Mouse (Mus musculus) cerebellum, adult 8-10 months (tissue): ENCODE measurements around the gene Hsf5.

Experiments used
- DNase-seq: peaks from one replicate; pipeline ENCODE4 v3.0.0; 2022

The Hsf5 gene

DNA sequence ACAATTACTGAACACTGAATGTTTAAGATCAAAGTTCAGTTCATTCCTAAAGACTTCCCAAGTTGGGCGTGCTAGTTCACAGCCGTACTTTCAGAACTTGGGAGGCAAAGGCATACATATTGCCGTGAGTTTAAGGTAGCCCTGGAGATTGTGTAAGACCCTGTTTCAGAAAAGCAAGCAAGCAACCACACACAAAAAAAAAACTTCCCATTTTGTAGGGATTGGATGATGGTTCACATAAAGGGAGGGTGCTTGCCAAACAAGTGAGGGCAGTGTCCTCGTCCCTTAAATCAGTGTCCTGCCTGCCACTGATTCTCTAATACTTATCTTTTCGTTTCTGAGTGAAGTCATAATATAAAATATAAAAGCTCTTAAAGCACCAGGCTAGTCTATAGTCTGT lies 37.7 kb downstream of the Hsf5 start:
- DNase-seq: no peak

DNA sequence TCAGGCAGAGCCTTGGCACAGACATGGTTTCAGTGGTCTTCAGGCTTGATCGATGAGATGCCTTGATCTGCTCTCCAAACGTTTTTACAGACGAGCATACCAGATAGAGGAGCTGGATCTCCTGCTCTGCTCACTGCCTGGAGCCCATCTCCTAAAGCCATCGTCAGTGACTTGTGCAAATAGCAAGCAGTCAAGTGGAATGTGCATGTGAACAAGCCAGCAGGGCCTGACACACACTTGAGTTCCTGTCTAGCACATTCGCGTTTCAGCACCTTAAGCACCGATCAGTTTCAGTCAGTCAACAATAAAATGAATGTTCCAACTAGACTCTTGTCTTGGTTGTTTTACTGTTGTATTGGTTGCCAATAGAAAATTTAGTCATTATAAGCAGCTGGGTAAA lies 42.3 kb downstream of the Hsf5 start:
- no peak for DNase-seq

- peak; percentile 90 for DNase-seq
Measured at GRCm38 (mm10) chr11:87662407-87662806, 45.4 kb downstream of the Hsf5 start, which contains the start of gene Rnf43. Gene Rnf43 (plus strand): TSS chr11:87662722.

DNA sequence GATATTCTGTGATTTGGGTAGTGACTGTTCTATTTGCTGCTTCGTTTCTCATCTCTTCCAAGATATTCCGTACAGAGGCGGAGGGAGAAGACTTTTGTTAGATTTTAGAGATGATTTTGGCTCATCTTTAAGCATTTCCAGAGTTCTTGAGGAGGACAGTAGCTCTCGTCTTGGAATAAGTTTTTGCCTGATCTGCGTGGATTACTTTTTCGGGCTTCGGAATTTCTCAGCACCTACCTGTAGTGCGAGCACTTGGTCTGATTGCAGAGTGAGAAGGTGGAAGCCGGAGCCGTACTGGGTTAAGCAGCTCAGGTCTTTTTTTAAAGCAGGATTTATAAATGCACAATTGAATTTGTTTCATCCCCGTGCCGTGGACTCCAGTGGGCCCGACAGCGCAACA lies 45.9 kb downstream of the Hsf5 start:
- no peak for DNase-seq

- DNase-seq: no peak
Measured at GRCm38 (mm10) chr11:87663948-87664347, 47.0 kb downstream of the Hsf5 start.

DNA sequence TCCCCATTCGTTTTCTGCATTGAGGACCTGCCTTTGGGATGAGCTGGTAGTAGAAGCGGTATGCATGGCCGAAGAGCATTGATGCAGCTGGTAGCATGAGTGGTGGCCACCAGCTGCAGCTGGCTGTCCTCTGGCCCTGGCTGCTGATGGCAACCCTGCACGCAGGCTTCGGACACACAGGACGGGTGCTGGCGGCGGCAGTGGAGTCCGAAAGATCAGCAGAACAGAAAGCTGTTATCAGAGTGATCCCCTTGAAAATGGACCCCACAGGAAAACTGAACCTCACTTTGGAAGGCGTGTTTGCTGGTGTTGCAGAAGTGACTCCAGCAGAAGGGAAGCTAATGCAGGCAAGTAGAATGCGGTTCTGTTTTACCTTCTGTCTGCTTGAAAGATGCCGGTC lies 47.6 kb downstream of the Hsf5 start:
- DNase-seq: no peak

- no peak for DNase-seq
Measured at GRCm38 (mm10) chr11:87665224-87665623, 48.3 kb downstream of the Hsf5 start.

- DNase-seq: no peak
Measured at GRCm38 (mm10) chr11:87665658-87666057, 48.7 kb downstream of the Hsf5 start.

- no peak for DNase-seq
Measured at GRCm38 (mm10) chr11:87666256-87667035, 49.5 kb downstream of the Hsf5 start.

- no peak for DNase-seq
Measured at GRCm38 (mm10) chr11:87667107-87668090, 50.4 kb downstream of the Hsf5 start.

DNA sequence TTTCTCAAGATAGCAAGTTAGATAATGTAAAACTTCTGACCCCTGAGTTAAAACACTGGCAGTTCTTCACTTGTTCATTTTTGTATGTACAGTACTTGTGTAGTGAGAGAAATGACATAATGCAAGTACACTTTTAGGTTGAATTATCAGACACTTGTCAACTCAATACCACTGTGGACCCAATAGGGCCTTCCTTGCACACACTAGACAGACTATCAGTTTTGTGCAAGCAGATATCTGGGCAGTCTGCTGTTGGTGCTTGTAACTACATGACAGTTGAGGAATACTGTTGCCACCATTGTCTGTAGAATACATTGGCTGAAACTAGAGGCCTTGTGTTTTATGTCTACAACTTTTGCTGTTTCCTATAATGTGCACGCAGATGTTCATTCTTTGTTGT lies 56.3 kb downstream of the Hsf5 start:
- no peak for DNase-seq

- no peak for DNase-seq
Measured at GRCm38 (mm10) chr11:87675606-87676005, 58.6 kb downstream of the Hsf5 start.

DNA sequence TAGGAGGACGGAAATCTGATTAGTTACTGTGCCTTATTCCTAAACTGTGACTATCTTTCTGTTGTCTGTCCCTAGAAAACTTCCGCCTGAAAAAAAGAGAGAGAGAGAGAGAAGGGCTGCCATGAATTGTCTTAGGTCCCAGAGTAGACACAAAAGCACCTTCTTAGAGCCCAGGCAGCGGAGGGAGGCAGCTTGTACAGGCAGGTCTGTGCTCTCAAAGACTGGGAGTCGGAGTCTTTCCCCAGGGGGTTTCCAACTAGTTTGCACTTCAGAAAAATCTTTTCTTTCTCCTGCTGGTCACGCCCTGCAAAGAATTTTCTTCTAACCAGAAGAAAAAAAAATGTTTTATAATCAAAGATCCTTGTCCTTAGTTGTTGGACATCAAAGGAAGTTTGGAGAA lies 60.8 kb downstream of the Hsf5 start:
- no peak for DNase-seq

- DNase-seq: no peak
Measured at GRCm38 (mm10) chr11:87678545-87678944, 61.6 kb downstream of the Hsf5 start.

DNA sequence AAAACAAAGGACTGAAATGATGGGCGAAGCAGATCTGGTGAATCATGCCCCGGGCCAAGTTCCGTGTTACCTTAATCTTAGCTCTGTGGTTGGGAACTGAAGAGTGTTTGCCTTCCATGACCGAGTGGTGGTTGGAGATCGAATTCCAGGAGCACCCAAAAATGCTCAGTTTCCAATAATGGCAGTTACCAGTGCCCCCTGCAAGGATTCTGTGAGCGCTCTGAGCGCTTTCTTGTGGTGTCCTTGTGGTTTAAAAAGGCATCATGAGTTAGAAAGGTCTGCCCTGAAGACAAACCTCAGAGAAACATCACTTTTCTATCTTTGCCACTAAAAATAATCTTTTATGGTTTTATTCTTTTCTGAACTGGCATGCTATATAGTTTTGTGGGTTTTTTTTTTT lies 62.0 kb downstream of the Hsf5 start:
- no peak for DNase-seq

DNA sequence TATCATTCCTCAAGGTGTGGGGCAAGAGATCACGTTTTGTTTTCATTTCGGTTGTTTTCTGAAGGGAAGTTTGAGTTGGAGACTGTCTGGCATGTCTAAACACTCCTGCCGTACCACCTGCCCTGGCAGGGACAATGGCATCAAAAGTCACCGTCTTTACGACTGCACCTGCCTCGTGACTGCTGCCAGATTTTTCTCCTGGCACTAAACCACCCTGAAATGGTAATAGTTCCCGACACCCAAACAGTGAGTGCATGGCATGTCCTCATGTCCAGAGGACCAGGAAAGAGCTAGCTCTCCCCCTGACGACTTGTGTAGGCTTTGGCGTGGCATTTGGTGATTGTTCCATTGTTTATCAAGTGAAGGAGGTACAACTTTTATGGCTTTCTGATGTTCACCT lies 63.8 kb downstream of the Hsf5 start:
- no peak for DNase-seq

GRCm38 (mm10) chr11:87682096-87682495 lies 65.1 kb downstream of the Hsf5 start:
- DNase-seq: no peak

DNA sequence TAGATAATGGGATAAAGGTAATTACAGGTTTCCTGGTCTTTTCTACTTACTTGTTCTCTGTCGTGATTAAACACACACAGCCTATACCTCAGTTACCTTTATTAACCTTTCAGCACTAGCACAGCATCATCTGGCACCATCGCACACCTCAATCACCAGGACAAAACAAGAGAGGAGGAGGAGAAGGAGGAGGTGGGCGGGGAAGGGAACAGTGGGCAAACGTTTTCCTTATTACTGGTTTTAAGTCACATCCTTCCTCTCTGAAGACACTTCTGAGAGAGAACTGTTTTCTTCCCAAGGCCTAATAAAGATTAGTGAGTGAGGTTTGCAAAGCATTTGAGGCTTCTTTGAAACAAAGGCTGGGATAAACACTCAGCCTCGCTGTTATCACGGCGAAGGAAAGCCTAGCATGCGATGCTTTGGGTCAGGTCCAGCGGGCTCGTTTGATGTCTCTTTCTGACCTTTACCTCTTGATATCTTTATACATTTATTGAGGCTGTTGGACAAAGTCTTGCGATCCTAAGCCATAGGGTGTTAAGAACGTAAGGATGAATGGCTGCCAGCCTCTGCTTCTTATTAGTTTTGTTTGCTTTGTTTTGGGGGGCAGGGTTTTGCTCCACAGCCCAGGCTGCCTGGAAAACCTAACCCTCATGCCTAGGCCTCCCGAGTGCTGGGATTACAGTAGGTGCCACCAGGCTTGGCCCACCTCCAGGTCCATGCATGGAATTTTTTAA lies 66.0 kb downstream of the Hsf5 start:
- no peak for DNase-seq

- DNase-seq: no peak
Measured at GRCm38 (mm10) chr11:87686407-87686806, 69.4 kb downstream of the Hsf5 start.

DNA sequence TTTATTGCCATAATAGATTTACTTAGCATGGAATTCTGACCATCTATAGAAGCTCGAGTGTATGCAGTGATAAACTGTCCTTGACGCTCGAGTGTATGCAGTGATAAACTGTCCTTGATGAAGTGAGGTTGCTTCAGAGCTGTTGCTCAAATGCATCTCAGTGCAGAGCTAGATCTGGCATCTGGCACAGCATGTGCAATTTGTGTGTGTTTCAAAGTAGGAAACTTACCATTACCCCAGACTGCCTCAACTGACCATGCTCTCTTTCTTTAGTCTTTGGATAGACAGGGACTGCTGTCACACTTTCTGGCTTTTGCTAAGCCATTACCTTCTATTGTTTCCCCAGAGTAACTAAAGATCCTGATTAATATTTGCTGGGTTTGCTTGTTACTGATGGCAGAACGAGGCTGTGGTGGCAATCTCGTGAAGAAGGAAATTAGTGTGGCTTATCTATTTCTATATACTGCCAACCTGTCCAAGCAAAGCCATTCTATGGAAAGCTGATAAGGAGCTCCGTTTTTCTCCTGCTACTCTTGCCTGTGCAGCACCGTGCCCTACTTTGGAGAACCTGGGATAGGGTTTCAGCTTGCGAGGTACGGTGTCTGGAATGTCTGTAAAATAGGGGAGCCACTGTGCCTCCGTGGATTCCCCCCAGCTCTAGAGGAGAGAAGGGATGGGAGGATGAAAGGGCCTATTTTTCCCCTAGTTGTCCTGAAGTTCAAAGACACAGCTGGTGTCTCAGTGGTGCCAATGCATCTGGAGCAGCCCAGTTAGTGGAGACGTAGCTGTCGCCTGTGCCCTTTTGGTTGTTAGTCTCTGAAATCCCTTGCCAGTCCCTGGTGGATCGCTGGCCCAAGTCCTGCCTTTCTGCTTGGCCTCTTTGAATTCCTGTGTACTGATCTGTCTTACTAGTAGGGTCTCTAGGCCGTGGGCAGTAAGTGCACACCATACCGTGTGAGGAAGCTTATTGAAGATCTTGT lies 70.6 kb downstream of the Hsf5 start:
- DNase-seq: no peak

DNA sequence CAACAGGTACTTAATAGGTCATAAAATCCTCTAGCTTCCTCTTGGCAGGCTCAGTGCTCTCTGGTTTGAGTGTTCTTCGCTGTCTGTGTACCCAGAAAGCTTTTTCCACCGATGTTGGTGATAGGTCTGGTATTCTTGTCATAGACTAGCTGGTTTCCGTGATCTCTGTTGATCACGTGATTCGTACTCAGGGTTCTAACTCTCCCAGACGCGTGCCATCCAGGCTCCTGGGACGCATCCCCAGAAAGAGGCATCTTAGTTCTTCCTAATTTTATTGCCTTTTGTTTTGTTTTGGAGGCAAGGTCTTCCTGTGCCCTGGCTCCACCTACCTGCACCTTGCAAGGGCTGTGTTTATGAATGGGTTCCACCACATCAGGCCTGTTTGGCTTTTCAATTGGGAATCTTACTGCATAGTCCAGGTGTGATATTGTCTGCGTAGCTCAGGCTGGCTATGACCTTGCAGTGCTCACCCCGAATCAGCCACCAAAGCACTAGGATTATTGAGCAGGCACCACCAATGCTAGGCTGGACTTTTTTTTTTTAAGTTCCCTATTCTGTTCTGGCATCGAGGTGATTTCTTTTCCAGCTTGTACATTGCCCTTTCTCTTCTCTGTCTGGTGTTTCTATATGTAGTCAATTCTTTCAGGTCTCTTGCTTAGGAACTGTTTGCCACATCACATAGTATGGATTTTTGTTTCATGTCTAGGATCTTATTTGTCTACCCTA lies 71.7 kb downstream of the Hsf5 start:
- no peak for DNase-seq
